Mouse (Mus musculus): ENCODE results near the gene Por.

DNA sequence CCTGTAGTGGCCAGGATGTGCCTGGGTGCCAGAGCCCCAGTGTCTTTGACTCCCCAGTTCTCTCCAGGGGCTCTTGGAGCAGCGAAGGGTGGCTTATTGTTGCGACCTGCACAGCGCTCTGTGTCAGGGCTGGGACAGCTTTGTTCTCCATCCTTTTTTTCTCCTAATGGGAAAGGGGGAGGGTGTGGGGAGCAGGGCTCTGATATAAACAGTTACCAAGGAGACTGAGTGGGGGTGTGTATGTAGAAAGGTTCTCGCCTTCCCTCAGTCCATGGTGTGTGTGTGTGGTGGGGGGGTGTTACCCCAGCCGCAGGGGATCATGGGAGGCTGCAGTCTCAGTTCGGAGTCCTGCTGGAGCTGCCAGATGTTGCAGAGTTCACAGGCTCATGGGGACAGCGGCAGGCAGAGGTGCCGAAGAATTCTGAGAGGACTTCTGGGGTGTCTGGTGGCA, 55.6 kb downstream of the Por start:
- no peak for TF ChIP-seq CTCF (IDR thresholded peaks at IDR 0.05; ENCODE audit: control insufficient read depth, insufficient read depth, low read length)
- TF ChIP-seq POLR2A (IDR thresholded peaks at IDR 0.05; ENCODE audit: borderline replicate concordance, control insufficient read depth, low read depth, low read length): no peak

Data from bone marrow, adult 2 months (tissue).